Mouse (Mus musculus): ENCODE data around the gene Rln3. TPM values are rescaled to one million over a fixed set of nuclear protein-coding genes. Genes with fewer than 3 reads are reported as not detected.

The Rln3 gene
- polyA plus RNA-seq, 1 experiment: not detected

GRCm38 (mm10) chr8:84029272-84029671 is 15.5 kb downstream of the Rln3 start:
- Histone ChIP-seq H3K4me3 (ENCODE audit: insufficient read depth, poor library complexity, severe bottlenecking) (no peak overlapping the region), H3K27me3 (ENCODE audit: control insufficient read depth, insufficient read depth, insufficient read length) (no peaks in the 10 kb centered on the region), H3ac (ENCODE audit: control insufficient read depth, insufficient read length, low read depth) (no peak overlapping the region), H3K36me3 (ENCODE audit: control insufficient read depth, insufficient read depth) (no peaks in the 10 kb centered on the region), H3K79me2 (ENCODE audit: control insufficient read depth, insufficient read depth) (no peaks in the 10 kb centered on the region), H3K79me3 (ENCODE audit: low read depth) (no peaks in the 10 kb centered on the region)
- TF ChIP-seq MYOD1 (IDR thresholded peaks at IDR 0.05; ENCODE audit: control insufficient read depth, insufficient read length, low read depth) (no peak), MAX (IDR thresholded peaks at IDR 0.05) (no peak), CTCF (IDR thresholded peaks at IDR 0.05; ENCODE audit: control insufficient read depth, insufficient read depth, insufficient read length) (no peak), FOSL1 (IDR thresholded peaks at IDR 0.05; ENCODE audit: insufficient read depth, low read length, poor library complexity, severe bottlenecking) (no peak), USF1 (IDR thresholded peaks at IDR 0.05; ENCODE audit: low read depth) (no peak), MYOG (IDR thresholded peaks at IDR 0.05; ENCODE audit: control insufficient read depth, extremely low read depth, insufficient read length) (no peak), CEBPB (IDR thresholded peaks at IDR 0.05; ENCODE audit: low read depth) (no peak)

GRCm38 (mm10) chr8:84027449-84027848 is 17.4 kb downstream of the Rln3 start:
- Histone ChIP-seq H3K36me3 (ENCODE audit: control insufficient read depth, insufficient read depth) (no peaks in the 10 kb centered on the region), H3K4me3 (ENCODE audit: insufficient read depth, poor library complexity, severe bottlenecking) (no peak overlapping the region), H3ac (ENCODE audit: control insufficient read depth, insufficient read length, low read depth) (no peak overlapping the region), H3K27me3 (ENCODE audit: control insufficient read depth, insufficient read depth, insufficient read length) (no peaks in the 10 kb centered on the region), H3K79me3 (ENCODE audit: low read depth) (no peaks in the 10 kb centered on the region), H3K79me2 (ENCODE audit: control insufficient read depth, insufficient read depth) (no peaks in the 10 kb centered on the region)
- TF ChIP-seq MYOD1 (IDR thresholded peaks at IDR 0.05; ENCODE audit: control insufficient read depth, insufficient read length, low read depth): no peak
- TF ChIP-seq MAX (IDR thresholded peaks at IDR 0.05): no peak
- TF ChIP-seq CTCF (IDR thresholded peaks at IDR 0.05; ENCODE audit: control insufficient read depth, insufficient read depth, insufficient read length): no peak
- TF ChIP-seq FOSL1 (IDR thresholded peaks at IDR 0.05; ENCODE audit: insufficient read depth, low read length, poor library complexity, severe bottlenecking): no peak
- no peak for TF ChIP-seq MYOG (IDR thresholded peaks at IDR 0.05; ENCODE audit: control insufficient read depth, extremely low read depth, insufficient read length)
- TF ChIP-seq USF1 (IDR thresholded peaks at IDR 0.05; ENCODE audit: low read depth): no peak

GRCm38 (mm10) chr8:84025863-84026262 is 18.9 kb downstream of the Rln3 start:
- TF ChIP-seq USF1 (IDR thresholded peaks at IDR 0.05; ENCODE audit: low read depth) (no peak), MYOD1 (IDR thresholded peaks at IDR 0.05; ENCODE audit: control insufficient read depth, insufficient read length, low read depth) (no peak), FOSL1 (IDR thresholded peaks at IDR 0.05; ENCODE audit: insufficient read depth, low read length, poor library complexity, severe bottlenecking) (no peak)
- no peaks in the 10 kb centered on the region for H3K79me2 ChIP-seq (ENCODE audit: control insufficient read depth, insufficient read depth)
- no peak overlapping the region for H3ac ChIP-seq (ENCODE audit: control insufficient read depth, insufficient read length, low read depth)
- H3K27me3 ChIP-seq (ENCODE audit: control insufficient read depth, insufficient read depth, insufficient read length): no peaks in the 10 kb centered on the region
- H3K36me3 ChIP-seq (ENCODE audit: control insufficient read depth, insufficient read depth): no peaks in the 10 kb centered on the region
- H3K79me3 ChIP-seq (ENCODE audit: low read depth): no peaks in the 10 kb centered on the region
- no peak overlapping the region for H3K4me3 ChIP-seq (ENCODE audit: insufficient read depth, poor library complexity, severe bottlenecking)

GRCm38 (mm10) chr8:84024171-84024570 is 20.6 kb downstream of the Rln3 start:
- Histone ChIP-seq H3K79me3 (ENCODE audit: low read depth) (no peaks in the 10 kb centered on the region), H3K4me3 (ENCODE audit: insufficient read depth, poor library complexity, severe bottlenecking) (no peak overlapping the region), H3K79me2 (ENCODE audit: control insufficient read depth, insufficient read depth) (no peaks in the 10 kb centered on the region), H3ac (ENCODE audit: control insufficient read depth, insufficient read length, low read depth) (no peak overlapping the region), H3K36me3 (ENCODE audit: control insufficient read depth, insufficient read depth) (no peaks in the 10 kb centered on the region), H3K27me3 (ENCODE audit: control insufficient read depth, insufficient read depth, insufficient read length) (no peaks in the 10 kb centered on the region)
- TF ChIP-seq CTCF (IDR thresholded peaks at IDR 0.05; ENCODE audit: control insufficient read depth, insufficient read depth, insufficient read length) (peak; percentile 69), CEBPB (IDR thresholded peaks at IDR 0.05; ENCODE audit: low read depth) (no peak), FOSL1 (IDR thresholded peaks at IDR 0.05; ENCODE audit: insufficient read depth, low read length, poor library complexity, severe bottlenecking) (no peak), USF1 (IDR thresholded peaks at IDR 0.05; ENCODE audit: low read depth) (no peak), MYOD1 (IDR thresholded peaks at IDR 0.05; ENCODE audit: control insufficient read depth, insufficient read length, low read depth) (no peak)

GRCm38 (mm10) chr8:84023631-84024030 is 21.2 kb downstream of the Rln3 start:
- no peaks in the 10 kb centered on the region for H3K79me3 ChIP-seq (ENCODE audit: low read depth)
- no peak overlapping the region for H3ac ChIP-seq (ENCODE audit: control insufficient read depth, insufficient read length, low read depth)
- no peaks in the 10 kb centered on the region for H3K79me2 ChIP-seq (ENCODE audit: control insufficient read depth, insufficient read depth)
- no peaks in the 10 kb centered on the region for H3K27me3 ChIP-seq (ENCODE audit: control insufficient read depth, insufficient read depth, insufficient read length)
- H3K4me3 ChIP-seq (ENCODE audit: insufficient read depth, poor library complexity, severe bottlenecking): no peak overlapping the region
- TF ChIP-seq FOSL1 (IDR thresholded peaks at IDR 0.05; ENCODE audit: insufficient read depth, low read length, poor library complexity, severe bottlenecking): no peak
- no peak for TF ChIP-seq CEBPB (IDR thresholded peaks at IDR 0.05; ENCODE audit: low read depth)
- no peak for TF ChIP-seq MAX (IDR thresholded peaks at IDR 0.05)
- no peak for TF ChIP-seq CTCF (IDR thresholded peaks at IDR 0.05; ENCODE audit: control insufficient read depth, insufficient read depth, insufficient read length)
- no peak for TF ChIP-seq MYOG (IDR thresholded peaks at IDR 0.05; ENCODE audit: control insufficient read depth, extremely low read depth, insufficient read length)
- TF ChIP-seq USF1 (IDR thresholded peaks at IDR 0.05; ENCODE audit: low read depth): no peak
- TF ChIP-seq MYOD1 (IDR thresholded peaks at IDR 0.05; ENCODE audit: control insufficient read depth, insufficient read length, low read depth): no peak
- H3K36me3 ChIP-seq (ENCODE audit: control insufficient read depth, insufficient read depth): no peaks in the 10 kb centered on the region

GRCm38 (mm10) chr8:84023085-84023484 is 21.7 kb downstream of the Rln3 start:
- Histone ChIP-seq H3ac (ENCODE audit: control insufficient read depth, insufficient read length, low read depth) (no peak overlapping the region), H3K79me3 (ENCODE audit: low read depth) (no peaks in the 10 kb centered on the region), H3K27me3 (ENCODE audit: control insufficient read depth, insufficient read depth, insufficient read length) (no peaks in the 10 kb centered on the region), H3K79me2 (ENCODE audit: control insufficient read depth, insufficient read depth) (no peaks in the 10 kb centered on the region), H3K36me3 (ENCODE audit: control insufficient read depth, insufficient read depth) (no peaks in the 10 kb centered on the region), H3K4me3 (ENCODE audit: insufficient read depth, poor library complexity, severe bottlenecking) (no peak overlapping the region)
- no peak for TF ChIP-seq CEBPB (IDR thresholded peaks at IDR 0.05; ENCODE audit: low read depth)
- TF ChIP-seq MYOG (IDR thresholded peaks at IDR 0.05; ENCODE audit: control insufficient read depth, extremely low read depth, insufficient read length): no peak
- TF ChIP-seq FOSL1 (IDR thresholded peaks at IDR 0.05; ENCODE audit: insufficient read depth, low read length, poor library complexity, severe bottlenecking): no peak
- peak; percentile 76 for TF ChIP-seq USF1 (IDR thresholded peaks at IDR 0.05; ENCODE audit: low read depth)
- peak; percentile 81 for TF ChIP-seq MAX (IDR thresholded peaks at IDR 0.05)
- TF ChIP-seq MYOD1 (IDR thresholded peaks at IDR 0.05; ENCODE audit: control insufficient read depth, insufficient read length, low read depth): peak; percentile 31
- no peak for TF ChIP-seq CTCF (IDR thresholded peaks at IDR 0.05; ENCODE audit: control insufficient read depth, insufficient read depth, insufficient read length)

Data from C2C12 (cell line).